Mouse (Mus musculus): ENCODE data around the gene Eif6.

Gene Eif6

GRCm38 (mm10) chr2:155787949-155788931, 38.5 kb downstream of the Eif6 start:
- no peak for DNase-seq (ENCODE audit: low spot score)

- DNase-seq (ENCODE audit: low spot score): no peak
These were observed 39.8 kb downstream of the Eif6 start for GRCm38 (mm10) chr2:155786905-155787304.

GRCm38 (mm10) chr2:155784534-155784933, 42.2 kb downstream of the Eif6 start:
- no peak for DNase-seq (ENCODE audit: low spot score)

GRCm38 (mm10) chr2:155779506-155779905, 47.2 kb downstream of the Eif6 start:
- DNase-seq (ENCODE audit: low spot score): no peak

- DNase-seq (ENCODE audit: low spot score): no peak
These were observed 47.7 kb downstream of the Eif6 start for GRCm38 (mm10) chr2:155779066-155779465.

- no peak for DNase-seq (ENCODE audit: low spot score)
These were observed 48.7 kb downstream of the Eif6 start for GRCm38 (mm10) chr2:155778004-155778403.

GRCm38 (mm10) chr2:155777688-155777985, 49.1 kb downstream of the Eif6 start:
- no peak for DNase-seq (ENCODE audit: low spot score)

- DNase-seq (ENCODE audit: low spot score): no peak
These were observed 49.7 kb downstream of the Eif6 start for GRCm38 (mm10) chr2:155776824-155777687.

GRCm38 (mm10) chr2:155775685-155776263, 51.0 kb downstream of the Eif6 start:
- peak; percentile 63 for DNase-seq (ENCODE audit: low spot score)

- no peak for DNase-seq (ENCODE audit: low spot score)
These were observed 51.6 kb downstream of the Eif6 start, which contains the start of gene Mmp24 for GRCm38 (mm10) chr2:155774927-155775684. Mmp24 (plus strand) TSS chr2:155775342.

- no peak for DNase-seq (ENCODE audit: low spot score)
These were observed 52.3 kb downstream of the Eif6 start for GRCm38 (mm10) chr2:155774261-155774926.

GRCm38 (mm10) chr2:155773664-155774063, 53.1 kb downstream of the Eif6 start:
- DNase-seq (ENCODE audit: low spot score): no peak
